Mouse (Mus musculus): ENCODE data around the gene Ssr2. TPM values are rescaled to one million over a fixed set of nuclear protein-coding genes. Genes with fewer than 3 reads are reported as not detected.
A peak's percentile ranks its signal among the peaks of the same experiment; 100 is the strongest.

Gene Ssr2
- polyA plus RNA-seq, 1 experiment: 351 TPM

DNA sequence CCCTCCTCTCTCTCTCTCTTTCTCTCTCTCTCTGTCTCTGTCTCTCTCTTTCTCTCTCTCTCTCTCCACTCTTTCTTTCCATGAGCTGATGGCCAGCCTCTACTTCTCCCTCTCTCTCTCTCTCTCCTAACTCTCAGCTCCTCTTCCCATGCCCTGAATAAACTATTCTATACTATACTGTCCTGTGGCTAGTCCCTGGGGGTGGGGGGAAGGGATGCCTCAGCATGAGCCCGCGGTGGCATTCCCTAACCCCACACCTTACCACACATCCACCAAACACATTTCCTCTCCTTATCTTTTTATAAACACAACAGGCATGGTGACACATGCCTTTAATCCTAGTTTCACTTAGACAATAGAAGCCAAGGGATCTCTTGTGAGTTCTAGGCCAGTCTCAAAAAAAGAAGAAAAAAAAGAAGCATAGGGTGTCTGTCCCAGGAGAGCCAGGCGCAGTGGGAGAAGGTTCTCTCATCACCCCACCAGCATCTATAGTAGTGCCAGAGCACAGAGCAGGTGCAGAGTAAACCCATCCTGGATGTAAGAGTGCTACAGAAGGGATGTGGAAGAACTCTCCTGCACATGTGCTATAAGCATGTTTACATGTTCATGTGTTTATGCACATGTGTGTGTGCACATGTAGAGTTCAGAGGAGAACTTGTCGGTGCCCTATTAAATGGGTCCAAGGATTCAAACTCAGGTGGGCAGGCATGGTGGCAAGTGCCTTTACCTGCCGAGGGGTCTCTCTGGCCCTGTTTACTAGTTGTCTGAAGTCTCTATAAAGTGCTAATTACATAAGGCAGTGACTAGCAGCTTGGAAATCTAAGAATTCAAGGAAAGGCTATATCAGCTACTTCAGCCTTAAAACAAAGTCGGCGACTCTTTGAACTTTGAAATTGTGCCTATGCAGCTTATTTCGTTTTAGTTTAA lies 3.1 kb downstream of the Ssr2 start:
- TF ChIP-seq FOSL1 (IDR thresholded peaks at IDR 0.05; ENCODE audit: insufficient read depth, low read length, poor library complexity, severe bottlenecking) (no peak), USF1 (IDR thresholded peaks at IDR 0.05; ENCODE audit: low read depth) (no peak), MYOG (IDR thresholded peaks at IDR 0.05; ENCODE audit: control insufficient read depth, extremely low read depth, insufficient read length) (no peak), CEBPB (IDR thresholded peaks at IDR 0.05; ENCODE audit: low read depth) (no peak)

DNA sequence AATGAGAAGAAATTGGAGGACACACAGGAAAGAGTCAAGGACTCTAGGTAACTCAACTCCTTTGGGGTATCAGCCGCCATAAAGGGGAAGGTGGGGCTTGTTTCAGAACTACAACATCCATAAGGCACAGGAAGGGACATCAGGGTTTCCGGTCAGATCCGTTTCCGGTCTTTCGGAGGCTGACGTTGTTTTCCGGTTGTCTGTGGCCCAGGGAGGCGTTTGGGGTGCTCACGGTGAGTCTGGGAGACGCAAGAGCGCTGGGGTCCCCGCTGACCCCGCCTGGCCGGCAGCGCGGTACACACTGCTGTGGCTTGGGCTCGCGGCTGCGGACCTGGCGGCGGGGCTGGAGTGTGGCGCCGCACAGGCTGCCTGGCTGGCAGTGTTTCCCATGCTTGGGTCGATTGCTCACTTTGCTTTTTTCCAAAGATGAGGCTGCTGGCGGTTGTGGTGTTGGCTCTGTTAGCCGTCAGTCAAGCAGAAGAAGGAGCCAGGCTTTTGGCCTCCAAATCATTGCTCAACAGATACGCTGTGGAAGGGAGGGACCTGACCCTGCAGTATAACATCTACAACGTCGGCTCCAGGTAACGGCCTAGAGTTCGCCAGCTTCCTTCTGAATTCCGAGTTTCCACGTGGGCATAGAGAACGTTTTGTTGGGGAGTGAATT lies 3.9 kb downstream of the Ssr2 start:
- H3K36me3 ChIP-seq (ENCODE audit: control insufficient read depth, insufficient read depth): peaks cover 19% of the 10 kb centered on the region
- H3K4me3 ChIP-seq (ENCODE audit: insufficient read depth, poor library complexity, severe bottlenecking): peak overlapping the region; percentile 84
- no peak for TF ChIP-seq CTCF (IDR thresholded peaks at IDR 0.05; ENCODE audit: control insufficient read depth, insufficient read depth, insufficient read length)
- no peak for TF ChIP-seq MYOD1 (IDR thresholded peaks at IDR 0.05; ENCODE audit: control insufficient read depth, insufficient read length, low read depth)
- TF ChIP-seq MYOG (IDR thresholded peaks at IDR 0.05; ENCODE audit: control insufficient read depth, extremely low read depth, insufficient read length): no peak
- no peak for TF ChIP-seq CEBPB (IDR thresholded peaks at IDR 0.05; ENCODE audit: low read depth)
- TF ChIP-seq USF1 (IDR thresholded peaks at IDR 0.05; ENCODE audit: low read depth): no peak
- H3K27me3 ChIP-seq (ENCODE audit: control insufficient read depth, insufficient read depth, insufficient read length): no peaks in the 10 kb centered on the region
- peak overlapping the region; percentile 79 for H3ac ChIP-seq (ENCODE audit: control insufficient read depth, insufficient read length, low read depth)
- peaks cover 21% of the 10 kb centered on the region for H3K79me3 ChIP-seq (ENCODE audit: low read depth)
- H3K79me2 ChIP-seq (ENCODE audit: control insufficient read depth, insufficient read depth): peaks cover 41% of the 10 kb centered on the region

More for the DNA sequence above, 3.1 kb downstream of the Ssr2 start:
- Histone ChIP-seq H3K27me3 (ENCODE audit: control insufficient read depth, insufficient read depth, insufficient read length) (no peaks in the 10 kb centered on the region), H3K4me3 (ENCODE audit: insufficient read depth, poor library complexity, severe bottlenecking) (peak overlapping the region; percentile 84), H3ac (ENCODE audit: control insufficient read depth, insufficient read length, low read depth) (no peak overlapping the region), H3K36me3 (ENCODE audit: control insufficient read depth, insufficient read depth) (peaks cover 18% of the 10 kb centered on the region), H3K79me3 (ENCODE audit: low read depth) (peaks cover 20% of the 10 kb centered on the region), H3K79me2 (ENCODE audit: control insufficient read depth, insufficient read depth) (peaks cover 40% of the 10 kb centered on the region)

DNA sequence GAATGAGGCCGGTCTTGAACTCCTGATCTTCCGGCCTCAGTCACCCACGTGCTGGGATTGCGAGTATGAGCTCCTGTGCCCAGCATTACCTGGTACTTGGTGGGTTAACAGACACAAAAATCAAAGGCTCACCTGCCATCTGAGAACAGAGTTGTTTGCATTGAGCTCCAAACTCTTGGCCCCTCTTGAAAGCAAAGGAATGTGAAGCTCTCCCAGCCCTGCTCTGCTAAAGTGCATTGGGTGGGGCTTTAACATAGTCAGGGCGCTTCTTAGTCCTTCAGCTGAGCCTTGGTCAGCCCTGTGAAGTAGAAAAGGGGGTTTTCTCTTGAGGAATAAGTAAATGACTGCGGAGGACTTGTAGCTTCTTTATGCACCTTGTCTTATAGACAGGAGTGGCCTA lies 10.1 kb downstream of the Ssr2 start:
- peaks cover 11% of the 10 kb centered on the region for H3K79me3 ChIP-seq (ENCODE audit: low read depth)
- peaks cover 51% of the 10 kb centered on the region for H3K36me3 ChIP-seq (ENCODE audit: control insufficient read depth, insufficient read depth)

DNA sequence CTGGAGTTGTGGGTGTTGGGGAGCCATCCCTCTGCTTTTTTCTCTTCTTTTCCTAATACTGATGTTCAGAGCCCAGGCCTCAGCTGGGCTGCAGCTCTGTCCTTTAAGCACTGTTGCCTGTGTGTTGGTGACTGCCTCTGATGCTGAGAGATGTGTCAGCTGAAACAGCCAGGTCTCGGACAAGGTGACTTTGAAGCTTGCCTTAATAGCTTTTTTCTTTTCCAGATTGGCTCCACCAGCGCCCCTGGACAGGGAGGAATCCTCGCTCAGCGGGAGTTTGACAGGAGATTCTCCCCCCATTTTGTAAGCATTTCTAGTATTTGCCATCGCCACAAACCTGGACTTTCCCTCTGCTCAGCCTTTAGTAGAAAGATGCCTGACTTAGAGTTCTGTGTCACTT lies 11.0 kb downstream of the Ssr2 start:
- Histone ChIP-seq H3K27me3 (ENCODE audit: control insufficient read depth, insufficient read depth, insufficient read length) (no peaks in the 10 kb centered on the region), H3K79me3 (ENCODE audit: low read depth) (peaks cover 5% of the 10 kb centered on the region), H3K79me2 (ENCODE audit: control insufficient read depth, insufficient read depth) (peaks cover 19% of the 10 kb centered on the region), H3K36me3 (ENCODE audit: control insufficient read depth, insufficient read depth) (peaks cover 43% of the 10 kb centered on the region), H3K4me3 (ENCODE audit: insufficient read depth, poor library complexity, severe bottlenecking) (no peak overlapping the region), H3ac (ENCODE audit: control insufficient read depth, insufficient read length, low read depth) (no peak overlapping the region)
- TF ChIP-seq MYOG (IDR thresholded peaks at IDR 0.05; ENCODE audit: control insufficient read depth, extremely low read depth, insufficient read length): no peak

More for the DNA sequence above, 10.1 kb downstream of the Ssr2 start:
- Histone ChIP-seq H3ac (ENCODE audit: control insufficient read depth, insufficient read length, low read depth) (no peak overlapping the region), H3K79me2 (ENCODE audit: control insufficient read depth, insufficient read depth) (peaks cover 28% of the 10 kb centered on the region), H3K4me3 (ENCODE audit: insufficient read depth, poor library complexity, severe bottlenecking) (no peak overlapping the region), H3K27me3 (ENCODE audit: control insufficient read depth, insufficient read depth, insufficient read length) (no peaks in the 10 kb centered on the region)
- TF ChIP-seq MYOG (IDR thresholded peaks at IDR 0.05; ENCODE audit: control insufficient read depth, extremely low read depth, insufficient read length) (no peak), MAX (IDR thresholded peaks at IDR 0.05) (no peak), MYOD1 (IDR thresholded peaks at IDR 0.05; ENCODE audit: control insufficient read depth, insufficient read length, low read depth) (no peak), USF1 (IDR thresholded peaks at IDR 0.05; ENCODE audit: low read depth) (no peak), CTCF (IDR thresholded peaks at IDR 0.05; ENCODE audit: control insufficient read depth, insufficient read depth, insufficient read length) (no peak), CEBPB (IDR thresholded peaks at IDR 0.05; ENCODE audit: low read depth) (no peak)

DNA sequence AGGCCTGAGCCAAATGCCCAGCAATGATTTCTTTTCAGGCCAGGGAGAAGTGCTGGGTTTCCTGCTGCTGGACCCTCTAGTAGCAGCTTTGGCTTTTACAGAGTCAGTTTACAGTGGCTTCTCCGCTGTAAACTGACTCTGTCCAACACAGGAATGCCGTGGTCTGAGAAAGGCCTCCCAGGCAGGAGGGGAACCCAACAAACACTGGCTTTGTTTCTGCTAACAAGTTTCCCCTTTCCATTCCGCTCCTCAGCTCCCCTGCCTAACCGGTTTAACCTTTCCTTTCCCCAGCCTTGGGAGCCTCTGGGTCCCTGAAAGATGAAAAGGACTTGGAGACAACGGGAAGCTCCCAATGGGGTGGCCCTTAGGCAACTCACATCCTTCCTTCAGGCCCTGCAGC lies 14.6 kb downstream of the Ssr2 start:
- no peaks in the 10 kb centered on the region for H3K27me3 ChIP-seq (ENCODE audit: control insufficient read depth, insufficient read depth, insufficient read length)
- peaks cover 31% of the 10 kb centered on the region for H3K36me3 ChIP-seq (ENCODE audit: control insufficient read depth, insufficient read depth)
- no peaks in the 10 kb centered on the region for H3K79me2 ChIP-seq (ENCODE audit: control insufficient read depth, insufficient read depth)
- no peak overlapping the region for H3ac ChIP-seq (ENCODE audit: control insufficient read depth, insufficient read length, low read depth)
- no peaks in the 10 kb centered on the region for H3K79me3 ChIP-seq (ENCODE audit: low read depth)
- no peak for TF ChIP-seq MAX (IDR thresholded peaks at IDR 0.05)
- TF ChIP-seq USF1 (IDR thresholded peaks at IDR 0.05; ENCODE audit: low read depth): no peak
- H3K4me3 ChIP-seq (ENCODE audit: insufficient read depth, poor library complexity, severe bottlenecking): no peak overlapping the region

DNA sequence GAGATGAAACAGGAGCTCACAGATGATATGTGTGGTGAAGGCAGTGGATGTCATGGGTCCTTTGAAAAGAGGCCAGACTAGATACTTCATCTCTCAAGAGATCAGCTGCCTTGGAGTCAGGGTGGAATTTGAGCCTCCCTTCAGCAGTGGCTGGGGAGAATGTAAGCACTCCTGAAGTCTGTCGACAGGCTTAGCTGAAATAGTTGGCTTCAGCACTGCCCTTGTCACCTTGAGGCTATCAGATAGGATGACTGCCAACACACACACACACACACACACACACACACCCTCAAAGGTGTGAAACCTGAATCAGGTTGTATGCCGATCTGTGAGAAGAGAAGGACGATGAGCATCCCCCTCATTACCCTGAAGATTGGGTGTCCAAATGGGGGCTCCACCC lies 15.4 kb downstream of the Ssr2 start:
- Histone ChIP-seq H3K79me3 (ENCODE audit: low read depth) (no peaks in the 10 kb centered on the region), H3K4me3 (ENCODE audit: insufficient read depth, poor library complexity, severe bottlenecking) (no peak overlapping the region), H3K27me3 (ENCODE audit: control insufficient read depth, insufficient read depth, insufficient read length) (no peaks in the 10 kb centered on the region), H3K79me2 (ENCODE audit: control insufficient read depth, insufficient read depth) (no peaks in the 10 kb centered on the region), H3ac (ENCODE audit: control insufficient read depth, insufficient read length, low read depth) (no peak overlapping the region), H3K36me3 (ENCODE audit: control insufficient read depth, insufficient read depth) (peaks cover 27% of the 10 kb centered on the region)
- TF ChIP-seq CTCF (IDR thresholded peaks at IDR 0.05; ENCODE audit: control insufficient read depth, insufficient read depth, insufficient read length) (no peak), USF1 (IDR thresholded peaks at IDR 0.05; ENCODE audit: low read depth) (no peak), FOSL1 (IDR thresholded peaks at IDR 0.05; ENCODE audit: insufficient read depth, low read length, poor library complexity, severe bottlenecking) (no peak), CEBPB (IDR thresholded peaks at IDR 0.05; ENCODE audit: low read depth) (no peak), MAX (IDR thresholded peaks at IDR 0.05) (no peak), MYOG (IDR thresholded peaks at IDR 0.05; ENCODE audit: control insufficient read depth, extremely low read depth, insufficient read length) (no peak), MYOD1 (IDR thresholded peaks at IDR 0.05; ENCODE audit: control insufficient read depth, insufficient read length, low read depth) (no peak)
